Mouse (Mus musculus) liver, adult 2 months (tissue): ENCODE measurements around the gene Phf5a.

ENCODE experiments used
- CTCF ChIP-seq: fragments of 200-500 bp; IDR thresholded peaks from 2 replicates; pipeline ENCODE4 v1.5.1; 2011; ENCODE audit warnings: low read depth, low read length, control low read depth
- POLR2A ChIP-seq: fragments of 200-500 bp; IDR thresholded peaks from 2 replicates; pipeline ENCODE4 v1.6.1; 2011; ENCODE audit warnings: low read length, control low read depth; ENCODE audit not compliant: insufficient read depth; ENCODE audit errors: extremely low read depth

GRCm38 (mm10) chr15:81889175-81889574, 17.5 kb upstream of the Phf5a start:
- TF ChIP-seq CTCF, result no peak
- no peak for TF ChIP-seq POLR2A
